In the genomic region with DNA sequence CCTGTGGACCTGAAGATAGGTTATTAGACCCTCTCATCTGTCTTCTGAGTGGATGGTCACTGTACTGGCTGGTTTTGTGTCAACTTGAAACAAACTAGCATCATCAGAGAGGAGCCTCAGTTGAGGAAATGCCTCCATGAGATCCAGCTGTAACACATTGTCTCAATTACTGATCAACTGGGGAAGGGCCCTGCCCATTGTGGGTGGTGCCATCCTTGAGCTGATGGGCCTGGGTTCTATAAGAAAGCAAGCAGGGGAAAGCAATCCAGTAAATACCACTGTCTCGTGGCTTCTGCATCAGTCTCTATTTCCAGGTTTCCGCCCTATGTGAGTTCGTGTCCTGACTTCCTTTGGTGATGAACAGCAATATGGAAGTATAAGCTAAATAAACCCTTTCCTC, we compare ENCODE assay signal across 33 mouse cellular contexts.
"Had no signal": no experiment of that assay in that cellular context is flagged by ENCODE, and none has a peak within 500 bp of the region (broad histone marks: within the 10 kb centered on the region; RNA-seq: fewer than 3 reads in every experiment).

No protein-coding gene starts in this region.

- DNase-seq: heart, postnatal 10 days; heart, postnatal 14 days; heart, postnatal 36 days; heart, postnatal 4 days; kidney, adult 11 months; kidney, adult 18-20 months; kidney, adult 2 months; kidney, adult 8-10 months; kidney, adult 9 months; kidney, postnatal 10 days; kidney, postnatal 14 days; kidney, postnatal 25 days; kidney, postnatal 36 days; kidney, postnatal 4 days; layer of hippocampus, adult 9-11 months; layer of hippocampus, postnatal 36 days had no signal

- ATAC-seq: hindbrain, embryonic 16.5 days; hindbrain, postnatal 0 days; inflammation-experienced regulatory T-cells, adult 6 months; intestine, embryonic 15.5 days; intestine, embryonic 16.5 days; intestine, postnatal 0 days had no signal

- H3K27ac ChIP-seq: heart, embryonic 13.5 days; heart, embryonic 15.5 days; hindbrain, embryonic 10.5 days; hindbrain, embryonic 12.5 days; hindbrain, embryonic 13.5 days; hindbrain, embryonic 14.5 days; hindbrain, embryonic 15.5 days; hindbrain, postnatal 0 days; intestine, embryonic 15.5 days; kidney, embryonic 15.5 days; kidney, postnatal 0 days; layer of hippocampus, adult 2 months had no signal

- H3K27me3 ChIP-seq: heart, embryonic 13.5 days; heart, embryonic 15.5 days; hindbrain, embryonic 12.5 days; hindbrain, embryonic 13.5 days; hindbrain, embryonic 15.5 days; intestine, embryonic 15.5 days; kidney, embryonic 15.5 days had no signal

- H3K36me3 ChIP-seq: heart, embryonic 13.5 days; heart, embryonic 15.5 days; hindbrain, embryonic 10.5 days; hindbrain, embryonic 12.5 days; hindbrain, embryonic 13.5 days; hindbrain, embryonic 15.5 days; intestine, embryonic 15.5 days; kidney, embryonic 15.5 days had no signal

- H3K4me2 ChIP-seq: heart, embryonic 11.5 days; heart, embryonic 13.5 days; heart, embryonic 15.5 days; hindbrain, embryonic 12.5 days; hindbrain, embryonic 13.5 days; hindbrain, embryonic 14.5 days; hindbrain, embryonic 15.5 days; intestine, embryonic 15.5 days; kidney, embryonic 15.5 days had no signal

- H3K4me3 ChIP-seq: heart, embryonic 13.5 days; heart, embryonic 15.5 days; hindbrain, embryonic 10.5 days; hindbrain, embryonic 12.5 days; hindbrain, embryonic 13.5 days; hindbrain, embryonic 15.5 days; intestine, embryonic 15.5 days; kidney, embryonic 15.5 days; layer of hippocampus, adult 2 months had no signal

- H3K9me3 ChIP-seq: heart, embryonic 13.5 days; heart, embryonic 15.5 days; hindbrain, embryonic 10.5 days; hindbrain, embryonic 12.5 days; hindbrain, embryonic 13.5 days; hindbrain, embryonic 15.5 days; intestine, embryonic 15.5 days; kidney, embryonic 15.5 days had no signal

- H3K4me1 ChIP-seq: heart, embryonic 13.5 days; heart, embryonic 15.5 days; hindbrain, embryonic 10.5 days; hindbrain, embryonic 12.5 days; hindbrain, embryonic 13.5 days; hindbrain, embryonic 15.5 days; intestine, embryonic 15.5 days; kidney, embryonic 15.5 days had no signal

- H3K9ac ChIP-seq: heart, embryonic 13.5 days; heart, embryonic 15.5 days; hindbrain, embryonic 12.5 days; hindbrain, embryonic 13.5 days; hindbrain, embryonic 14.5 days; hindbrain, embryonic 15.5 days; intestine, embryonic 15.5 days; kidney, embryonic 15.5 days had no signal
